ENCODE assay signal across 9 mouse cellular contexts in genomic region chr5:117348279-117348678, GRCm38 (mm10). TPM values are rescaled to one million over a fixed set of nuclear protein-coding genes. Genes with fewer than 3 reads are reported as not detected.
A peak's percentile ranks its signal among the peaks of the same experiment; 100 is the strongest.
DNase-seq lines count a peak whose midpoint lies in the region; ATAC-seq lines count a peak whose summit lies in the region.
"Had no signal": no experiment of that assay in that cellular context is flagged by ENCODE, and none has a peak within 500 bp of the region (broad histone marks: within the 10 kb centered on the region; RNA-seq: fewer than 3 reads in every experiment).

No protein-coding gene starts in this region.

- H3K9ac ChIP-seq in forebrain, embryonic 16.5 days (replicated peaks; ENCODE audit: low read depth, low read length) = no peak overlapping the region
- H3K9ac ChIP-seq in hindbrain, embryonic 14.5 days = no peak overlapping the region
- H3K9ac ChIP-seq: embryonic facial prominence, embryonic 13.5 days had no signal

- no peaks in the 10 kb centered on the region for H3K4me1 ChIP-seq in forebrain, embryonic 16.5 days (replicated peaks; ENCODE audit: control insufficient read depth, insufficient read depth, low read length)
- no peaks in the 10 kb centered on the region for H3K4me1 ChIP-seq in hindbrain, embryonic 14.5 days (replicated peaks; ENCODE audit: control insufficient read depth, insufficient read depth, low read length)
- H3K4me1 ChIP-seq: embryonic facial prominence, embryonic 13.5 days had no signal

- ATAC-seq in forebrain, embryonic 16.5 days = peak; percentile 33; the same call in 1 of the 2 replicates
- ATAC-seq in hindbrain, embryonic 14.5 days (ENCODE audit: low FRiP score) = no peak
- peak; percentile 69; the same call in 1 of the 2 replicates for ATAC-seq in megakaryocyte-erythroid progenitor cell, adult 5-6 weeks (replicated peaks; ENCODE audit: low FRiP score, low TSS enrichment, poor library complexity, severe bottlenecking)
- ATAC-seq in erythroid progenitor cell, adult 5-6 weeks (replicated peaks; ENCODE audit: low FRiP score, poor library complexity, severe bottlenecking) = no peak

- intact Hi-C loops in left cerebral cortex, postnatal 4 days (cut with DNase I) = no loop called here

- no peaks in the 10 kb centered on the region for H3K9me3 ChIP-seq in forebrain, embryonic 16.5 days (ENCODE audit: control insufficient read depth, low read length)
- H3K9me3 ChIP-seq in hindbrain, embryonic 14.5 days (ENCODE audit: control insufficient read depth, low read length) = no peaks in the 10 kb centered on the region
- H3K9me3 ChIP-seq: embryonic facial prominence, embryonic 13.5 days had no signal

- 23% methylated on average over 19 of the region's 19 CpGs for WGBS in forebrain, embryonic 16.5 days
- WGBS in hindbrain, embryonic 14.5 days = 19% methylated on average over 19 of the region's 19 CpGs

- H3K27me3 ChIP-seq in forebrain, embryonic 16.5 days (replicated peaks; ENCODE audit: control insufficient read depth, insufficient read depth, low read length) = no peaks in the 10 kb centered on the region
- no peaks in the 10 kb centered on the region for H3K27me3 ChIP-seq in hindbrain, embryonic 14.5 days (ENCODE audit: control insufficient read depth, insufficient read depth, low read length)
- H3K27me3 ChIP-seq: embryonic facial prominence, embryonic 13.5 days had no signal

- H3K4me2 ChIP-seq in forebrain, embryonic 16.5 days (ENCODE audit: low read length) = no peak overlapping the region
- peak overlapping the region; percentile 22; the same call in 1 of the 2 replicates for H3K4me2 ChIP-seq in hindbrain, embryonic 14.5 days (replicated peaks)
- H3K4me2 ChIP-seq: embryonic facial prominence, embryonic 13.5 days had no signal

- H3K4me3 ChIP-seq in forebrain, embryonic 16.5 days (replicated peaks; ENCODE audit: low read length) = no peak overlapping the region
- no peak overlapping the region for H3K4me3 ChIP-seq in hindbrain, embryonic 14.5 days (replicated peaks; ENCODE audit: low read length)
- H3K4me3 ChIP-seq: embryonic facial prominence, embryonic 13.5 days had no signal

- peak; percentile 70 to 87 for DNase-seq in adrenal gland, adult (ENCODE audit: inconsistent age in 2 of 2, low spot score in 1 of 2)
- peak; percentile 48 for DNase-seq in cerebellum, adult 11-12 months
- DNase-seq in hindbrain, embryonic 14.5 days (ENCODE audit: low spot score) = peak; percentile 45
- DNase-seq in left cerebral cortex, postnatal 4 days = peak; percentile 82
- DNase-seq in testis, postnatal 10 days (ENCODE audit: low spot score) = peak; percentile 95

- H3K27ac ChIP-seq in forebrain, embryonic 16.5 days (ENCODE audit: low read length) = no peak overlapping the region
- no peak overlapping the region for H3K27ac ChIP-seq in hindbrain, embryonic 14.5 days
- H3K27ac ChIP-seq: embryonic facial prominence, embryonic 13.5 days had no signal

- H3K36me3 ChIP-seq in forebrain, embryonic 16.5 days (ENCODE audit: control insufficient read depth, insufficient read depth) = no peaks in the 10 kb centered on the region
- H3K36me3 ChIP-seq in hindbrain, embryonic 14.5 days (replicated peaks; ENCODE audit: control insufficient read depth, insufficient read depth) = no peaks in the 10 kb centered on the region

RNA-seq across cellular contexts. Expression of gene Wsb2, which starts 8.8 kb away (rescaled TPM):
- polyA plus RNA-seq in forebrain, embryonic 16.5 days (2015; fragmentation: Nextera tagmentation; extraction: Ambion mirVana) = 216 and 227 TPM in 2 replicates
- polyA plus RNA-seq in hindbrain, embryonic 14.5 days (2014; fragmentation: Nextera tagmentation; extraction: Ambion mirVana) = 292 and 336 TPM in 2 replicates
- 100 to 1,000 TPM; 407 to 423 TPM for total RNA-seq in left cerebral cortex, postnatal 4 days (2021)
- 18.1 and 23.1 TPM in 2 replicates for total RNA-seq in megakaryocyte-erythroid progenitor cell, adult 5-6 weeks (2014; fragmentation: Nextera tagmentation)
- total RNA-seq in megakaryocyte-erythroid progenitor cell, adult 5-6 weeks (2017) = 18.9 and 87.8 TPM in 2 replicates
- 6.1 and 13.4 TPM in 2 replicates for total RNA-seq in erythroid progenitor cell, adult 5-6 weeks (2015; ENCODE audit: low replicate concordance)
- total RNA-seq in erythroid progenitor cell, adult 5-6 weeks (2017; ENCODE audit: low replicate concordance) = 3.8 and 7.7 TPM in 2 replicates

RNA-seq across cellular contexts. Expression of gene Vsig10, which starts 29.4 kb away (rescaled TPM):
- 1.5 and 2.1 TPM in 2 replicates for polyA plus RNA-seq in forebrain, embryonic 16.5 days (2015; fragmentation: Nextera tagmentation; extraction: Ambion mirVana)
- polyA plus RNA-seq in hindbrain, embryonic 14.5 days (2014; fragmentation: Nextera tagmentation; extraction: Ambion mirVana) = 0.75 and 1.1 TPM in 2 replicates
- 1 to 10 TPM; 1.9 to 3.1 TPM for total RNA-seq in left cerebral cortex, postnatal 4 days (2021)
- total RNA-seq in megakaryocyte-erythroid progenitor cell, adult 5-6 weeks (2014; fragmentation: Nextera tagmentation) = 1.6 and 2.5 TPM in 2 replicates
- 1.4 and 2.2 TPM in 2 replicates for total RNA-seq in megakaryocyte-erythroid progenitor cell, adult 5-6 weeks (2017)
- not detected in 2 replicates for total RNA-seq in erythroid progenitor cell, adult 5-6 weeks (2015; ENCODE audit: low replicate concordance)
- 0.98 TPM in 1 of 2 replicates, not detected in the other for total RNA-seq in erythroid progenitor cell, adult 5-6 weeks (2017; ENCODE audit: low replicate concordance)

RNA-seq across cellular contexts. Expression of gene Rfc5, which starts 40.6 kb away (rescaled TPM):
- polyA plus RNA-seq in forebrain, embryonic 16.5 days (2015; fragmentation: Nextera tagmentation; extraction: Ambion mirVana) = 40.7 and 53.5 TPM in 2 replicates
- polyA plus RNA-seq in hindbrain, embryonic 14.5 days (2014; fragmentation: Nextera tagmentation; extraction: Ambion mirVana) = 26.0 and 28.6 TPM in 2 replicates
- total RNA-seq in left cerebral cortex, postnatal 4 days (2021) = 10 to 100 TPM; 20.2 to 26.4 TPM
- total RNA-seq in megakaryocyte-erythroid progenitor cell, adult 5-6 weeks (2014; fragmentation: Nextera tagmentation) = 65.5 and 93.1 TPM in 2 replicates
- total RNA-seq in megakaryocyte-erythroid progenitor cell, adult 5-6 weeks (2017) = 50.7 and 58.1 TPM in 2 replicates
- total RNA-seq in erythroid progenitor cell, adult 5-6 weeks (2015; ENCODE audit: low replicate concordance) = 26.4 and 28.8 TPM in 2 replicates
- 30.8 and 54.1 TPM in 2 replicates for total RNA-seq in erythroid progenitor cell, adult 5-6 weeks (2017; ENCODE audit: low replicate concordance)

Comparison
In these comparisons a context has a peak if more than half of its experiments do, and no peak if none do; other contexts are left out.
1. DNase-seq: peak in every context shown above with its lines; median percentile 95 in testis, postnatal 10 days; 82 in left cerebral cortex, postnatal 4 days; 78 in adrenal gland, adult; 48 in cerebellum, adult 11-12 months; 45 in hindbrain, embryonic 14.5 days.
2. ATAC-seq: peak in forebrain, embryonic 16.5 days (single experiment) and megakaryocyte-erythroid progenitor cell, adult 5-6 weeks (single experiment); none in hindbrain, embryonic 14.5 days (single experiment) and erythroid progenitor cell, adult 5-6 weeks (single experiment).
3. RNA of gene Wsb2, which starts 8.8 kb away (total RNA-seq): 407 to 423 TPM in left cerebral cortex, postnatal 4 days; 18.1 to 87.8 TPM in megakaryocyte-erythroid progenitor cell, adult 5-6 weeks and 3.8 to 13.4 TPM in erythroid progenitor cell, adult 5-6 weeks; every median in the first group is over 4 times any median in the second.